Mouse (Mus musculus) spleen, adult 2 months (tissue): Measurements from ENCODE around the gene Nell1. TPM values are rescaled to one million over a fixed set of nuclear protein-coding genes. Genes with fewer than 3 reads are reported as not detected.

Experiments used
- DNase-seq, 2 experiments: peaks; one replicate each; pipeline versions ENCODE4 v3.0.0 to v3.0.0-alpha.2; 2012 to 2021; ENCODE audit warnings: low spot score in 2 of 2, low read depth in 1 of 2
- H3K27ac ChIP-seq: fragments of 200-500 bp; 2 replicates; pipeline ENCODE4 v1.5.1; 2012; ENCODE audit warnings: low read length, inconsistent platforms; ENCODE audit not compliant: insufficient read depth
- H3K27me3 ChIP-seq: fragments of 200-500 bp; 2 replicates; pipeline ENCODE4 v1.6.1; 2012; ENCODE audit warnings: mild to moderate bottlenecking, moderate library complexity, low read length, inconsistent platforms; ENCODE audit not compliant: control insufficient read depth, insufficient read depth
- H3K36me3 ChIP-seq: fragments of 200-500 bp; 2 replicates; pipeline ENCODE4 v1.6.1; 2012; ENCODE audit warnings: mild to moderate bottlenecking, low read length, inconsistent platforms; ENCODE audit not compliant: control insufficient read depth, insufficient read depth
- H3K4me1 ChIP-seq: fragments of 200-500 bp; 2 replicates; pipeline ENCODE4 v1.6.1; 2011; ENCODE audit warnings: inconsistent platforms; ENCODE audit not compliant: control insufficient read depth, insufficient read depth, insufficient read length
- H3K4me3 ChIP-seq: fragments of 200-500 bp; 2 replicates; pipeline ENCODE4 v1.5.1; 2011; ENCODE audit warnings: mild to moderate bottlenecking, inconsistent platforms; ENCODE audit not compliant: insufficient read depth, insufficient read length; ENCODE audit errors: extremely low read depth
- CTCF ChIP-seq: fragments of 200-500 bp; IDR thresholded peaks from 2 replicates; pipeline ENCODE4 v1.5.1; 2011; ENCODE audit warnings: mild to moderate bottlenecking, inconsistent platforms; ENCODE audit not compliant: insufficient read depth, insufficient read length, insufficient replicate concordance; ENCODE audit errors: extremely low read depth
- POLR2A ChIP-seq: fragments of 200-500 bp; IDR thresholded peaks from 2 replicates; pipeline ENCODE4 v1.6.1; 2011; ENCODE audit warnings: low read depth, low read length, inconsistent platforms
- WGBS: fragments of 180-500 bp; shearing (Covaris S2); methylation state at CpG from one replicate; pipeline ENCODE4 v1.1.7; 2018; 5-methylcytosine and 5-hydroxymethylcytosine counted together
- polyA plus RNA-seq: library from polyadenylated mRNA; depleted of rRNA; stranded (reverse); fragments of >200 nt; gene quantifications from 2 replicates; pipeline ENCODE4 v1.2.3, GENCODE M21; 2012

Nell1 gene
- polyA plus RNA-seq, 1 experiment, result not detected

- Histone ChIP-seq H3K27ac (no peak overlapping the region), H3K27me3 (no peaks in the 10 kb centered on the region), H3K4me3 (no peak overlapping the region), H3K36me3 (no peaks in the 10 kb centered on the region), H3K4me1 (no peaks in the 10 kb centered on the region)
- no peak for DNase-seq
- WGBS, result 77% methylated on average over 5 of the region's 5 CpGs
- TF ChIP-seq CTCF (no peak), POLR2A (no peak)
Measured at GRCm38 (mm10) chr7:50241634-50242273, 267.1 kb downstream of the Nell1 start.

- DNase-seq, result no peak
- no peak overlapping the region for H3K27ac ChIP-seq
- no peaks in the 10 kb centered on the region for H3K36me3 ChIP-seq
- no peaks in the 10 kb centered on the region for H3K27me3 ChIP-seq
- WGBS, result 80% methylated on average over 3 of the region's 3 CpGs
- H3K4me1 ChIP-seq, result no peaks in the 10 kb centered on the region
- TF ChIP-seq CTCF (no peak), POLR2A (no peak)
- H3K4me3 ChIP-seq, result no peak overlapping the region
Measured at GRCm38 (mm10) chr7:50253166-50253565, 278.5 kb downstream of the Nell1 start.

DNA sequence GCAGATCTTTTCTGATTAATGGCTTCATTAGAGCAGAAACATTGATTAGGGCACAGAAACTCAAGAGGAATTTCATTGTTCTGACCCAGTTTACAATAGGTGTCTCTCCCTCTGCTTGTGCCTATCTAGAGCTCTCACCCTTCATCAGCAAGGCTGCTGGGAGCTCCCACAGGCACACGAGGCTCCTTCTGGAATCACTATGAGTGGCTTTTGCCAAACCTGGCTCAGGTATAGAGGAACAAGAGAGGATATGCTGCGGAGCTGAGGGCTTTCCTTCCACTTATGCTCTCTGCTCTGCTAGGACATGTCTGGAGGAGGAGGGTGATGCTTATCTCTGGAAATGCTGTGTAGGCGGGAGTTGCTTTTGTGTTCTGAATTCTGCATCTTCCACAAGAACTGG lies 285.4 kb downstream of the Nell1 start:
- Histone ChIP-seq H3K4me1 (no peaks in the 10 kb centered on the region), H3K36me3 (no peaks in the 10 kb centered on the region), H3K27me3 (no peaks in the 10 kb centered on the region), H3K4me3 (no peak overlapping the region), H3K27ac (no peak overlapping the region)
- 81% methylated on average over 3 of the region's 3 CpGs for WGBS
- no peak for DNase-seq
- TF ChIP-seq CTCF, result no peak
- TF ChIP-seq POLR2A, result no peak

DNA sequence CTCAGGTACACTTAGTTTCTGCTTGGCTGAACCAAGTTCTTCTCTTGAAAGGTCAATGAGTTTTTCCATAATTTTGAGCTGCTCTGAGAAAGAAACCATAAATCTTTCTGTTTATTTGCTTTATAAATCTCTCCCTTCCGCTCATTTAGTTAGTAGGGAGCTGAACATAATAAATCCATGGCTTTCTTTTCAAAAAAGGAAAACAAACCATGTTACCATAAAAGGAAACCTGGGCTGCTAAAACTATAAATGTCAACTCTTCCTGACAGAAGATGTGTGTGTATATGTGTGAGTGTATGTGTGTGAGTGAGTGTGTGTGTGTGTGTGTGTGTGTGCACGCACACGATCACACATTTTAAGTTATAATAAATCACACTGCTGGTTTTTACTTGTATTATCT lies 320.8 kb downstream of the Nell1 start:
- no peak for DNase-seq
- 80% methylated on average over 3 of the region's 3 CpGs for WGBS
- TF ChIP-seq POLR2A (no peak), CTCF (no peak)

DNA sequence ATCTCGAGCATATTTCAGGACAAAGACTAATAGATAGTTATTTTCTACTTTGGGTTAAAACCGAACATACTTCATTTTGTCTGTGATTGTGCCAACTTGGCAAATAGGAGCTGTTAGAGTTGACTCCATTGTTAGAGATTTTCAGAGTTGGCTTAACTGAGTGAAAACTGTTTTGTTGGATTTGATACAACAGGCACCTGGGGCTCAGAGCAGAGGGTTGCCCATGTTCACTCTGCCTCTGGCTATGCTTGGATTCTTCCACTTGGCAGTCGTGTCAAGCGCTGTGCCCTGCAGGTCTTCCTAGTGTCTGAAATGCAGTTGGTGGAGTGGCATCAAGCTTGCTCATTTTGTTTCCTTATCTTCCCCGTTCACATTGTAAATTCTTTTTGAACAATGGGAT lies 363.6 kb downstream of the Nell1 start:
- Histone ChIP-seq H3K4me1 (no peaks in the 10 kb centered on the region), H3K27me3 (no peaks in the 10 kb centered on the region), H3K36me3 (no peaks in the 10 kb centered on the region), H3K27ac (no peak overlapping the region), H3K4me3 (no peak overlapping the region)
- whole genome bisulfite sequencing, result 77% methylated on average over 5 of the region's 5 CpGs
- TF ChIP-seq POLR2A, result no peak
- no peak for TF ChIP-seq CTCF
- no peak for DNase-seq

More for the DNA sequence above, 320.8 kb downstream of the Nell1 start:
- H3K27ac ChIP-seq, result no peak overlapping the region
- H3K4me3 ChIP-seq, result no peak overlapping the region
- no peaks in the 10 kb centered on the region for H3K36me3 ChIP-seq
- H3K4me1 ChIP-seq, result no peaks in the 10 kb centered on the region
- H3K27me3 ChIP-seq, result no peaks in the 10 kb centered on the region

GRCm38 (mm10) chr7:50338757-50339156 lies 364.1 kb downstream of the Nell1 start:
- no peak overlapping the region for H3K27ac ChIP-seq
- TF ChIP-seq POLR2A, result no peak
- no peak for TF ChIP-seq CTCF
- H3K4me3 ChIP-seq, result no peak overlapping the region
- H3K4me1 ChIP-seq, result no peaks in the 10 kb centered on the region
- no peaks in the 10 kb centered on the region for H3K27me3 ChIP-seq
- H3K36me3 ChIP-seq, result no peaks in the 10 kb centered on the region
- no peak for DNase-seq
- WGBS, result 73% methylated on average over 5 of the region's 5 CpGs

- H3K4me1 ChIP-seq, result no peaks in the 10 kb centered on the region
- TF ChIP-seq CTCF (no peak), POLR2A (no peak)
- DNase-seq, result no peak
- no peak overlapping the region for H3K27ac ChIP-seq
- 64% methylated on average over 2 of the region's 2 CpGs for WGBS
- H3K4me3 ChIP-seq, result no peak overlapping the region
- H3K36me3 ChIP-seq, result no peaks in the 10 kb centered on the region
- no peaks in the 10 kb centered on the region for H3K27me3 ChIP-seq
Measured at GRCm38 (mm10) chr7:50351564-50351963, 376.9 kb downstream of the Nell1 start.
